Mouse (Mus musculus): ENCODE data around the gene Styxl1.

The Styxl1 gene

GRCm38 (mm10) chr5:135777796-135778470 is at the start of gene Styxl1:
Styxl1 (minus strand) TSS chr5:135778385.
- no peak for DNase-seq (ENCODE audit: low spot score)

- DNase-seq (ENCODE audit: low spot score): no peak
Measured at GRCm38 (mm10) chr5:135826225-135826624, 48.0 kb upstream of the Styxl1 start.

GRCm38 (mm10) chr5:135824517-135824916 is 46.3 kb upstream of the Styxl1 start:
- no peak for DNase-seq (ENCODE audit: low spot score)

- DNase-seq (ENCODE audit: low spot score): no peak
Measured at GRCm38 (mm10) chr5:135822316-135822944, 44.2 kb upstream of the Styxl1 start.

- DNase-seq (ENCODE audit: low spot score): no peak
Measured at GRCm38 (mm10) chr5:135818491-135818890, 40.3 kb upstream of the Styxl1 start.

GRCm38 (mm10) chr5:135812991-135813390 is 34.8 kb upstream of the Styxl1 start:
- no peak for DNase-seq (ENCODE audit: low spot score)

- no peak for DNase-seq (ENCODE audit: low spot score)
Measured at GRCm38 (mm10) chr5:135807263-135807637, 29.1 kb upstream of the Styxl1 start.

GRCm38 (mm10) chr5:135806555-135807262 is 28.5 kb upstream of the Styxl1 start, which contains the start of gene Srrm3:
Srrm3 (plus strand) TSS chr5:135806890.
- peak; percentile 84 for DNase-seq (ENCODE audit: low spot score)

GRCm38 (mm10) chr5:135804735-135805134 is 26.6 kb upstream of the Styxl1 start:
- no peak for DNase-seq (ENCODE audit: low spot score)

GRCm38 (mm10) chr5:135803676-135804075 is 25.5 kb upstream of the Styxl1 start:
- no peak for DNase-seq (ENCODE audit: low spot score)

GRCm38 (mm10) chr5:135803135-135803534 is 24.9 kb upstream of the Styxl1 start:
- no peak for DNase-seq (ENCODE audit: low spot score)

GRCm38 (mm10) chr5:135802641-135803040 is 24.5 kb upstream of the Styxl1 start:
- no peak for DNase-seq (ENCODE audit: low spot score)

- DNase-seq (ENCODE audit: low spot score): no peak
Measured at GRCm38 (mm10) chr5:135800927-135801326, 22.7 kb upstream of the Styxl1 start.

GRCm38 (mm10) chr5:135799746-135800145 is 21.6 kb upstream of the Styxl1 start:
- no peak for DNase-seq (ENCODE audit: low spot score)

GRCm38 (mm10) chr5:135794859-135795181 is 16.6 kb upstream of the Styxl1 start:
- DNase-seq (ENCODE audit: low spot score): no peak

- DNase-seq (ENCODE audit: low spot score): peak; percentile 80
Measured at GRCm38 (mm10) chr5:135793996-135794858, 16.0 kb upstream of the Styxl1 start.

GRCm38 (mm10) chr5:135782901-135783300 is 4.7 kb upstream of the Styxl1 start:
- DNase-seq (ENCODE audit: low spot score): no peak

GRCm38 (mm10) chr5:135780331-135780730 is 2.1 kb upstream of the Styxl1 start:
- DNase-seq (ENCODE audit: low spot score): no peak

- peak; percentile 94 for DNase-seq (ENCODE audit: low spot score)
Measured at GRCm38 (mm10) chr5:135778471-135779445, 573 bp upstream of the Styxl1 start, which contains the start of gene Mdh2. Mdh2 (plus strand) TSS chr5:135778480.

- DNase-seq (ENCODE audit: low spot score): no peak
Measured at GRCm38 (mm10) chr5:135776546-135776945, 1.6 kb downstream of the Styxl1 start.

GRCm38 (mm10) chr5:135772519-135772918 is 5.7 kb downstream of the Styxl1 start:
- no peak for DNase-seq (ENCODE audit: low spot score)
